Mouse (Mus musculus): ENCODE results near the gene Ift57. TPM values are rescaled to one million over a fixed set of nuclear protein-coding genes. Genes with fewer than 3 reads are reported as not detected.

The Ift57 gene
- polyA plus RNA-seq, 1 experiment from 2014 or later: 12.0 TPM

- Histone ChIP-seq H3K4me2 (peak overlapping the region; percentile 90), H3K9me3 (ENCODE audit: control insufficient read depth, low read length) (no peaks in the 10 kb centered on the region), H3K4me1 (replicated peaks; ENCODE audit: control insufficient read depth, insufficient read depth, low read length) (peaks cover 11% of the 10 kb centered on the region; the same call in 1 of the 2 replicates), H3K9ac (ENCODE audit: low read depth, low read length) (no peak overlapping the region), H3K4me3 (ENCODE audit: low read depth, low read length) (peak overlapping the region; percentile 74), H3K27ac (ENCODE audit: low read depth, low read length) (no peak overlapping the region), H3K27me3 (replicated peaks; ENCODE audit: control insufficient read depth, insufficient read depth, low read length) (no peaks in the 10 kb centered on the region), H3K36me3 (ENCODE audit: control insufficient read depth, insufficient read depth, low read length) (no peaks in the 10 kb centered on the region)
- DNase-seq (ENCODE audit: low spot score) (no peak), ATAC-seq (replicated peaks; ENCODE audit: low FRiP score) (no peak)
- 37% methylated on average over 5 of the region's 5 CpGs for WGBS
Observed at GRCm38 (mm10) chr16:49699821-49700220, 788 bp downstream of the Ift57 start.

GRCm38 (mm10) chr16:49708074-49708473, 9.0 kb downstream of the Ift57 start:
- ATAC-seq (replicated peaks; ENCODE audit: low FRiP score) (no peak), DNase-seq (ENCODE audit: low spot score) (no peak)
- Histone ChIP-seq H3K27me3 (replicated peaks; ENCODE audit: control insufficient read depth, insufficient read depth, low read length) (no peaks in the 10 kb centered on the region), H3K36me3 (ENCODE audit: control insufficient read depth, insufficient read depth, low read length) (no peaks in the 10 kb centered on the region), H3K9me3 (ENCODE audit: control insufficient read depth, low read length) (no peaks in the 10 kb centered on the region), H3K27ac (ENCODE audit: low read depth, low read length) (no peak overlapping the region), H3K4me3 (ENCODE audit: low read depth, low read length) (no peak overlapping the region), H3K9ac (ENCODE audit: low read depth, low read length) (no peak overlapping the region), H3K4me2 (no peak overlapping the region), H3K4me1 (replicated peaks; ENCODE audit: control insufficient read depth, insufficient read depth, low read length) (no peaks in the 10 kb centered on the region)
- 46% methylated on average over 1 of the region's 1 CpGs for WGBS

GRCm38 (mm10) chr16:49710188-49710587, 11.2 kb downstream of the Ift57 start:
- Histone ChIP-seq H3K4me3 (ENCODE audit: low read depth, low read length) (no peak overlapping the region), H3K4me2 (no peak overlapping the region), H3K27ac (ENCODE audit: low read depth, low read length) (no peak overlapping the region), H3K27me3 (replicated peaks; ENCODE audit: control insufficient read depth, insufficient read depth, low read length) (no peaks in the 10 kb centered on the region), H3K9ac (ENCODE audit: low read depth, low read length) (no peak overlapping the region), H3K4me1 (replicated peaks; ENCODE audit: control insufficient read depth, insufficient read depth, low read length) (no peaks in the 10 kb centered on the region), H3K9me3 (ENCODE audit: control insufficient read depth, low read length) (no peaks in the 10 kb centered on the region), H3K36me3 (ENCODE audit: control insufficient read depth, insufficient read depth, low read length) (no peaks in the 10 kb centered on the region)
- DNase-seq (ENCODE audit: low spot score) (no peak), ATAC-seq (replicated peaks; ENCODE audit: low FRiP score) (no peak)
- WGBS: 91% methylated on average over 3 of the region's 3 CpGs

- Histone ChIP-seq H3K4me3 (ENCODE audit: low read depth, low read length) (no peak overlapping the region), H3K4me1 (replicated peaks; ENCODE audit: control insufficient read depth, insufficient read depth, low read length) (no peaks in the 10 kb centered on the region), H3K27ac (ENCODE audit: low read depth, low read length) (no peak overlapping the region), H3K4me2 (no peak overlapping the region), H3K36me3 (ENCODE audit: control insufficient read depth, insufficient read depth, low read length) (no peaks in the 10 kb centered on the region), H3K9ac (ENCODE audit: low read depth, low read length) (no peak overlapping the region), H3K9me3 (ENCODE audit: control insufficient read depth, low read length) (no peaks in the 10 kb centered on the region), H3K27me3 (replicated peaks; ENCODE audit: control insufficient read depth, insufficient read depth, low read length) (no peaks in the 10 kb centered on the region)
- no peak for DNase-seq (ENCODE audit: low spot score)
- ATAC-seq (replicated peaks; ENCODE audit: low FRiP score): no peak
- 78% methylated on average over 3 of the region's 3 CpGs for WGBS
Observed at GRCm38 (mm10) chr16:49713302-49713701, 14.3 kb downstream of the Ift57 start.

GRCm38 (mm10) chr16:49720671-49721070, 21.6 kb downstream of the Ift57 start:
- WGBS: 84% methylated on average over 2 of the region's 2 CpGs
- 0 out of 2 replicates have a peak, but pooled peaks cover 2% of the 10 kb centered on the region for H3K4me1 ChIP-seq (replicated peaks; ENCODE audit: control insufficient read depth, insufficient read depth, low read length)
- no peaks in the 10 kb centered on the region for H3K36me3 ChIP-seq (ENCODE audit: control insufficient read depth, insufficient read depth, low read length)
- no peak overlapping the region for H3K9ac ChIP-seq (ENCODE audit: low read depth, low read length)
- H3K27ac ChIP-seq (ENCODE audit: low read depth, low read length): no peak overlapping the region
- no peak for ATAC-seq (replicated peaks; ENCODE audit: low FRiP score)
- no peak overlapping the region for H3K4me3 ChIP-seq (ENCODE audit: low read depth, low read length)
- no peaks in the 10 kb centered on the region for H3K27me3 ChIP-seq (replicated peaks; ENCODE audit: control insufficient read depth, insufficient read depth, low read length)
- DNase-seq (ENCODE audit: low spot score): no peak
- no peaks in the 10 kb centered on the region for H3K9me3 ChIP-seq (ENCODE audit: control insufficient read depth, low read length)
- no peak overlapping the region for H3K4me2 ChIP-seq

GRCm38 (mm10) chr16:49721678-49722077, 22.6 kb downstream of the Ift57 start:
- no peak for DNase-seq (ENCODE audit: low spot score)
- no peaks in the 10 kb centered on the region for H3K9me3 ChIP-seq (ENCODE audit: control insufficient read depth, low read length)
- H3K36me3 ChIP-seq (ENCODE audit: control insufficient read depth, insufficient read depth, low read length): no peaks in the 10 kb centered on the region
- no peak overlapping the region for H3K9ac ChIP-seq (ENCODE audit: low read depth, low read length)
- H3K4me1 ChIP-seq (replicated peaks; ENCODE audit: control insufficient read depth, insufficient read depth, low read length): 0 out of 2 replicates have a peak, but pooled peaks cover 2% of the 10 kb centered on the region
- H3K4me3 ChIP-seq (ENCODE audit: low read depth, low read length): no peak overlapping the region
- no peak for ATAC-seq (replicated peaks; ENCODE audit: low FRiP score)
- no peak overlapping the region for H3K27ac ChIP-seq (ENCODE audit: low read depth, low read length)
- WGBS: 54% methylated on average over 5 of the region's 5 CpGs
- H3K27me3 ChIP-seq (replicated peaks; ENCODE audit: control insufficient read depth, insufficient read depth, low read length): no peaks in the 10 kb centered on the region
- H3K4me2 ChIP-seq: no peak overlapping the region

GRCm38 (mm10) chr16:49723222-49723621, 24.2 kb downstream of the Ift57 start:
- DNase-seq (ENCODE audit: low spot score) (no peak), ATAC-seq (replicated peaks; ENCODE audit: low FRiP score) (no peak)
- H3K27ac ChIP-seq (ENCODE audit: low read depth, low read length): no peak overlapping the region
- H3K4me3 ChIP-seq (ENCODE audit: low read depth, low read length): no peak overlapping the region
- H3K4me1 ChIP-seq (replicated peaks; ENCODE audit: control insufficient read depth, insufficient read depth, low read length): 0 out of 2 replicates have a peak, but pooled peaks cover 2% of the 10 kb centered on the region
- no peak overlapping the region for H3K9ac ChIP-seq (ENCODE audit: low read depth, low read length)
- no peaks in the 10 kb centered on the region for H3K36me3 ChIP-seq (ENCODE audit: control insufficient read depth, insufficient read depth, low read length)
- no peaks in the 10 kb centered on the region for H3K27me3 ChIP-seq (replicated peaks; ENCODE audit: control insufficient read depth, insufficient read depth, low read length)
- H3K4me2 ChIP-seq: no peak overlapping the region
- WGBS: 72% methylated on average over 4 of the region's 4 CpGs
- H3K9me3 ChIP-seq (ENCODE audit: control insufficient read depth, low read length): no peaks in the 10 kb centered on the region

- Histone ChIP-seq H3K4me3 (ENCODE audit: low read depth, low read length) (no peak overlapping the region), H3K36me3 (ENCODE audit: control insufficient read depth, insufficient read depth, low read length) (no peaks in the 10 kb centered on the region), H3K4me2 (no peak overlapping the region), H3K27ac (ENCODE audit: low read depth, low read length) (no peak overlapping the region), H3K27me3 (replicated peaks; ENCODE audit: control insufficient read depth, insufficient read depth, low read length) (no peaks in the 10 kb centered on the region), H3K4me1 (replicated peaks; ENCODE audit: control insufficient read depth, insufficient read depth, low read length) (0 out of 2 replicates have a peak, but pooled peaks cover 2% of the 10 kb centered on the region), H3K9me3 (ENCODE audit: control insufficient read depth, low read length) (no peaks in the 10 kb centered on the region), H3K9ac (ENCODE audit: low read depth, low read length) (no peak overlapping the region)
- DNase-seq (ENCODE audit: low spot score) (no peak), ATAC-seq (replicated peaks; ENCODE audit: low FRiP score) (no peak)
- WGBS: 74% methylated on average over 5 of the region's 5 CpGs
Observed at GRCm38 (mm10) chr16:49724232-49724631, 25.2 kb downstream of the Ift57 start.

GRCm38 (mm10) chr16:49724931-49725330, 25.9 kb downstream of the Ift57 start:
- Histone ChIP-seq H3K4me3 (ENCODE audit: low read depth, low read length) (no peak overlapping the region), H3K9ac (ENCODE audit: low read depth, low read length) (no peak overlapping the region), H3K27ac (ENCODE audit: low read depth, low read length) (no peak overlapping the region), H3K36me3 (ENCODE audit: control insufficient read depth, insufficient read depth, low read length) (no peaks in the 10 kb centered on the region), H3K27me3 (replicated peaks; ENCODE audit: control insufficient read depth, insufficient read depth, low read length) (no peaks in the 10 kb centered on the region), H3K9me3 (ENCODE audit: control insufficient read depth, low read length) (no peaks in the 10 kb centered on the region), H3K4me1 (replicated peaks; ENCODE audit: control insufficient read depth, insufficient read depth, low read length) (0 out of 2 replicates have a peak, but pooled peaks cover 2% of the 10 kb centered on the region), H3K4me2 (no peak overlapping the region)
- WGBS: 52% methylated on average over 2 of the region's 2 CpGs
- DNase-seq (ENCODE audit: low spot score) (no peak), ATAC-seq (replicated peaks; ENCODE audit: low FRiP score) (no peak)
